In genomic region chr9:114777178-114778046, GRCm38 (mm10) we compare ENCODE assay signal across 1 mouse cellular context.
TF ChIP-seq lines count a peak whose summit lies in the region.

No protein-coding gene starts in this region.

TF ChIP-seq in CH12.LX, 34 proteins besides CTCF, POLR2A, EP300 and RAD21 (continued from another document):
- no peak for TF ChIP-seq TCF12 (IDR thresholded peaks at IDR 0.05; ENCODE audit: low read depth, low read length)
- TF ChIP-seq NELFE (IDR thresholded peaks at IDR 0.05; ENCODE audit: low read depth, low read length) = no peak
- no peak for TF ChIP-seq UBTF (IDR thresholded peaks at IDR 0.05; ENCODE audit: low read depth, low read length)
- no peak for TF ChIP-seq SMC3 (IDR thresholded peaks at IDR 0.05; ENCODE audit: low read depth, low read length)
- no peak for TF ChIP-seq TBP (conservative IDR thresholded peaks at IDR 0.05; ENCODE audit: low read depth, low read length)
- TF ChIP-seq USF2 (conservative IDR thresholded peaks at IDR 0.05; ENCODE audit: low read depth, low read length) = no peak
- no peak for TF ChIP-seq CHD2 (IDR thresholded peaks at IDR 0.05; ENCODE audit: low read length)
